Mouse (Mus musculus) hindbrain, embryonic 12.5 days (tissue): ENCODE measurements at regions not wholly inside any gene's neighbourhood (a gene's known extent, or its start where the extent isn't known, plus 50 kb on each side); places are given as distances from the start of the nearest gene placed in this dataset.
"Not testable (repeated sequence)": the region's sequence is repeated elsewhere in the genome, so short reads cannot be mapped to it uniquely, and the experiment has no call there.

ENCODE experiments used
- ATAC-seq: fragments of 200-750 bp; cut with Nextera tagmentation; 2 replicates; pipeline ENCODE4 v1.8.0; 2017; ENCODE audit warnings: moderate TSS enrichment; ENCODE audit not compliant: low FRiP score
- H3K27ac ChIP-seq: fragments of 300-500 bp; sonication (generic); 2 replicates; pipeline ENCODE4 v1.5.1; 2016; ENCODE audit warnings: mild to moderate bottlenecking
- H3K27me3 ChIP-seq: fragments of 300-500 bp; sonication (generic); 2 replicates; pipeline ENCODE4 v1.6.1; 2016; ENCODE audit warnings: mild to moderate bottlenecking
- H3K36me3 ChIP-seq: fragments of 300-500 bp; sonication (generic); 2 replicates; pipeline ENCODE4 v1.6.1; 2016; ENCODE audit warnings: mild to moderate bottlenecking
- H3K4me1 ChIP-seq: fragments of 300-500 bp; sonication (generic); 2 replicates; pipeline ENCODE4 v1.6.1; 2016
- H3K4me2 ChIP-seq: fragments of 300-500 bp; sonication (generic); replicated peaks from 2 replicates; pipeline ENCODE4 v1.6.1; 2016; ENCODE audit warnings: mild to moderate bottlenecking
- H3K4me3 ChIP-seq: fragments of 300-500 bp; sonication (generic); 2 replicates; pipeline ENCODE4 v1.5.1; 2016; ENCODE audit warnings: mild to moderate bottlenecking
- H3K9ac ChIP-seq: fragments of 300-500 bp; sonication (generic); 2 replicates; pipeline ENCODE4 v1.6.1; 2016; ENCODE audit warnings: mild to moderate bottlenecking, moderate library complexity
- H3K9me3 ChIP-seq: fragments of 300-500 bp; sonication (generic); replicated peaks from 2 replicates; pipeline ENCODE4 v1.6.1; 2016; ENCODE audit warnings: mild to moderate bottlenecking
- WGBS: fragments of 180-500 bp; shearing (Covaris S2); methylation state at CpG from one replicate; pipeline ENCODE4 v1.1.7; 2016; 5-methylcytosine and 5-hydroxymethylcytosine counted together

- H3K4me2 ChIP-seq, ATAC-seq, H3K27ac ChIP-seq, H3K4me1 ChIP-seq, H3K27me3 ChIP-seq, H3K4me3 ChIP-seq, H3K9me3 ChIP-seq, H3K9ac ChIP-seq, H3K36me3 ChIP-seq: not testable (repeated sequence)
- 76% methylated on average over 6 of the region's 7 CpGs for WGBS
Measured at GRCm38 (mm10) chr3:78949385-78949784, 336.9 kb downstream of the Rapgef2 start.

DNA sequence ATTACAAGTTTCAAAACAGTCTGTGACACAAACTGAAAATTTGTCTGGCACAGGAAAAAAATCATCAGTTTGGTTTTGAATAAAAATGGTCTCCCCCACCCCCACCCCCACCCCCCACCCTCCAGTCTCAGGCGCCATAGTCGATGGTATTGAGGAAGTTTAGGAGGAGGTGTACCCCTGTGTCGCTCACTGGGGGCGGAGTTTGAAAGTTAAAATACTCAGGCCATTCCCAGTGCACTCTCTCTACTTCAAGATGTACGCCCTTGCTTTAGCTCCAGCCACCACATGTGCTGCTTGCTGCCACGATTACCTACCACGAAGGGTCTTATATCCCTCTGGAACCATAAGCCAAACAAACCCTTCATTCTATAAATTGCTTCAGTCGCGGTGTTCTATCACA is 337.6 kb downstream of the Rapgef2 start:
- no peaks in the 10 kb centered on the region for H3K4me1 ChIP-seq
- 90% methylated on average over 9 of the region's 9 CpGs for WGBS
- no peaks in the 10 kb centered on the region for H3K36me3 ChIP-seq
- H3K27ac ChIP-seq: no peak overlapping the region
- H3K4me2 ChIP-seq: no peak overlapping the region
- no peak overlapping the region for H3K4me3 ChIP-seq
- no peaks in the 10 kb centered on the region for H3K27me3 ChIP-seq
- no peak overlapping the region for H3K9ac ChIP-seq
- H3K9me3 ChIP-seq: no peaks in the 10 kb centered on the region
- no peak for ATAC-seq

GRCm38 (mm10) chr3:78948171-78948570 is 338.1 kb downstream of the Rapgef2 start:
- Histone ChIP-seq H3K27me3 (no peaks in the 10 kb centered on the region), H3K9ac (no peak overlapping the region), H3K27ac (no peak overlapping the region), H3K4me3 (no peak overlapping the region), H3K4me1 (no peaks in the 10 kb centered on the region), H3K4me2 (no peak overlapping the region), H3K36me3 (no peaks in the 10 kb centered on the region), H3K9me3 (no peaks in the 10 kb centered on the region)
- WGBS: 35% methylated on average over 8 of the region's 8 CpGs
- no peak for ATAC-seq

DNA sequence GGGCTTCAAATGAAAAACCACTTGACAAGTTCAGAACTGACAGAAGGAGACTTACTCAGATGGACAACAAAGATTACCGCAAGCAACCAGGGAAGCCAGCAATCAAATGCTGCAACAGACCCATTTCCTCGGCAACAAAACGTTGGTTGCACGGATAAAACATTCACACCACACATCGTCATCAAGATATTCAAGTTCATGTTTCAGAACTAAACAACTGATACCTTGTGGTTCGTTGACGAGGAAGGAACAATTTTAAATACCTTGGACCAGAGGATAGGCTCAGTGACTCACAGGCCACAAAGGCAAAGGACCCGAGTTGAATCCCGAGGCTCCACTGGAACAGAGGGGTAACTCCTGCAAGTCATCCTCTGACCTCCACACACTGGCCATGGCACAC is 339.1 kb downstream of the Rapgef2 start:
- H3K9ac ChIP-seq: no peak overlapping the region
- H3K27me3 ChIP-seq: no peaks in the 10 kb centered on the region
- no peak overlapping the region for H3K27ac ChIP-seq
- no peaks in the 10 kb centered on the region for H3K9me3 ChIP-seq
- no peak overlapping the region for H3K4me3 ChIP-seq
- ATAC-seq: no peak
- 88% methylated on average over 9 of the region's 9 CpGs for WGBS
- no peaks in the 10 kb centered on the region for H3K4me1 ChIP-seq
- no peaks in the 10 kb centered on the region for H3K36me3 ChIP-seq
- no peak overlapping the region for H3K4me2 ChIP-seq

- WGBS: 70% methylated on average over 8 of the region's 8 CpGs
- Histone ChIP-seq H3K4me1 (no peaks in the 10 kb centered on the region), H3K4me3 (no peak overlapping the region), H3K9me3 (no peaks in the 10 kb centered on the region), H3K27me3 (no peaks in the 10 kb centered on the region), H3K9ac (no peak overlapping the region), H3K36me3 (no peaks in the 10 kb centered on the region), H3K27ac (no peak overlapping the region), H3K4me2 (no peak overlapping the region)
- ATAC-seq: no peak
Measured at GRCm38 (mm10) chr3:78944185-78944584, 342.1 kb downstream of the Rapgef2 start.

GRCm38 (mm10) chr3:78932975-78933374 is 353.3 kb downstream of the Rapgef2 start:
- no peaks in the 10 kb centered on the region for H3K4me1 ChIP-seq
- H3K4me2 ChIP-seq: no peak overlapping the region
- no peak overlapping the region for H3K4me3 ChIP-seq
- no peak for ATAC-seq
- no peak overlapping the region for H3K9ac ChIP-seq
- no peaks in the 10 kb centered on the region for H3K27me3 ChIP-seq
- H3K36me3 ChIP-seq: no peaks in the 10 kb centered on the region
- 75% methylated on average over 3 of the region's 3 CpGs for WGBS
- H3K9me3 ChIP-seq: no peaks in the 10 kb centered on the region
- H3K27ac ChIP-seq: no peak overlapping the region

DNA sequence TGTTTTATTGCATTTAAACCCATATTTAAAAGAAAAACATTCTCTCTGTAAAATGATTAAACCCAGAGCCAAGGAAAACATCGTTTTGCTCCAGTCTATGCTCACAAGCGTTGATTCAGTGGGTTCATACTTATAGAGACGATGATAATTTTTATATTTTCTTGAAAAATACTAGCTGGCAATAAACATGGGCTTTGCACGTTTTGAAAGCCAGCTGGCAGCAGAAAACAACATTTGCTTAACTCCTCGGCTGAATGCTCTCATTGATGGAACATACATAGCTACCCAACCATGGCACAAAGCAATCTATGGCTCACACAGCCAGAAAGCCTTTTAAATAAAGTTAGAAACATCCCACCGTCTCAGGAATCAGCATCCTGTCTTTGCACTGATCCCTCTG is 366.5 kb downstream of the Rapgef2 start:
- Histone ChIP-seq H3K4me3 (no peak overlapping the region), H3K27ac (no peak overlapping the region), H3K27me3 (no peaks in the 10 kb centered on the region), H3K9ac (no peak overlapping the region), H3K4me1 (peaks cover 3% of the 10 kb centered on the region; the same call in 1 of the 2 replicates), H3K4me2 (peak overlapping the region; percentile 48; the same call in 1 of the 2 replicates), H3K36me3 (no peaks in the 10 kb centered on the region), H3K9me3 (no peaks in the 10 kb centered on the region)
- 53% methylated on average over 6 of the region's 6 CpGs for WGBS
- no peak for ATAC-seq

GRCm38 (mm10) chr3:78919407-78919806 is 366.9 kb downstream of the Rapgef2 start:
- Histone ChIP-seq H3K27ac (no peak overlapping the region), H3K27me3 (no peaks in the 10 kb centered on the region), H3K4me1 (peaks cover 3% of the 10 kb centered on the region; the same call in 1 of the 2 replicates), H3K36me3 (no peaks in the 10 kb centered on the region), H3K4me2 (peak overlapping the region; percentile 48), H3K4me3 (peak overlapping the region; percentile 23), H3K9ac (no peak overlapping the region), H3K9me3 (no peaks in the 10 kb centered on the region)
- 20% methylated on average over 12 of the region's 12 CpGs for WGBS
- ATAC-seq: peak; percentile 61

DNA sequence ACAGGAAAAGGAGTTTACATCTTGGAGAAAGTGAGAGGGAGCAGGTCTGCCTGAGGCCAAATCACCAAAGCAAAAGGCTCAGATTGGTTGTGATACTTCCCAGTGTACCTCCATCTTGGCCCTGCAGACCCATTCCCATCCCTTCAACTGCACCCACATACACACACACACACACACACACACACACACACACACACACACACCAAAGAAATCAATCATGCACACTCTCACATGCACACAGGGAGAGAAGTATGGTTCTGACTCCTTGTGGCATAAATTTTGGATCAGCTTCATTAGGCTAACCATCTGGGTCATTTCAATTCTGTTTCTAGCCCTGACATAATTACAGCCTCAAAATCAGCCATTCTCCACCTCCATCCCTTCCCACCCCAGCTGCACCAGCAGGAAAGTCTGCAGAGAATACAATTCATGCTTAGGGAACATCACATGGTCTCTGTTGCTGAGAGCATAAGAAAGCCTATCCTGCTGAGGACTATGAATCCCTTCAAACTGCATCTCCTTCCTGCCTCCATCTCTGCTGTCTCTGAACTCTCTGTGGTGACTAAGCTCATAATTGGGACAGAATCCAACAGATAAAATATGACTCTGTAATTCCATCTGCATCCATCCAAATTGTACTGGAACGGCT is 378.0 kb downstream of the Rapgef2 start:
- H3K9me3 ChIP-seq: no peaks in the 10 kb centered on the region
- H3K4me2 ChIP-seq: no peak overlapping the region
- 84% methylated on average over 1 of the region's 1 CpGs for WGBS
- no peaks in the 10 kb centered on the region for H3K27me3 ChIP-seq
- H3K4me3 ChIP-seq: no peak overlapping the region
- ATAC-seq: peak; percentile 67
- no peaks in the 10 kb centered on the region for H3K4me1 ChIP-seq
- H3K27ac ChIP-seq: no peak overlapping the region
- H3K36me3 ChIP-seq: no peaks in the 10 kb centered on the region
- H3K9ac ChIP-seq: no peak overlapping the region

GRCm38 (mm10) chr3:78907778-78908177 is 378.5 kb downstream of the Rapgef2 start:
- WGBS: 80% methylated on average over 7 of the region's 7 CpGs
- Histone ChIP-seq H3K4me1 (no peaks in the 10 kb centered on the region), H3K27ac (no peak overlapping the region), H3K4me2 (no peak overlapping the region), H3K4me3 (no peak overlapping the region), H3K36me3 (no peaks in the 10 kb centered on the region), H3K27me3 (no peaks in the 10 kb centered on the region), H3K9me3 (no peaks in the 10 kb centered on the region), H3K9ac (no peak overlapping the region)
- ATAC-seq: no peak

DNA sequence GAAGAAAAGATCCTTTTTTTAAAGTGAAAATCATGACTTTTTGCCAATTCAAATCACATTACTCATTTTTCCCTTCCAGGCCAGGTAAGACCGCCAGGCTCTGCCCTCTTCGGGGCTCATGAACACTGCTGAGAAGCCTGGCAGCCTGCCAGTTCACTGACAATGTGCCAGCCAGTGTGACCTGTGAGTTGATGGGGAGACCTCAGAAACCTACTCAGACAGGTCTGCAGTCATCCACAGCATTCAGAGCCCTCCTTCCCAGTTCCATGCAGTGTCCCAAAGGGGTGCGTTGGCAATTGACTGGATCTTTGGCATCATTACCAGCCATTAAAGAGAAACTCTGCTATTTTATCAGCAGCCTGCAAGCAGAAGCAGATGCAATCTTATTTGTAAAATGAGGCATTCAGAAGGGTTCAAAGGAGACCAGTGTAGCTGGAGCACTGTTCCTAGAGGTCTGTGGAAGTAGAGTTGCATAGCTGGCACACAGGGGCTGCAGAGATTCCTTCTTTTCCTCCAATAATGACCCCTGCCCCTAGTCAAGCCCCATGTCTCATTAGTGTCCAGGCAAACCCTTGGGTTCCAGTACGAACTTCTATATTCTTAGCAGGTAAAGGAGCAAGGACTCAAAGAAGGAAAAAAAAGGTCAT is 384.4 kb downstream of the Rapgef2 start:
- H3K4me1 ChIP-seq: peaks cover 16% of the 10 kb centered on the region
- 38% methylated on average over 4 of the region's 4 CpGs for WGBS
- H3K9ac ChIP-seq: no peak overlapping the region
- peak; percentile 67 for ATAC-seq
- no peak overlapping the region for H3K4me2 ChIP-seq
- peak overlapping the region; percentile 44; the same call in 1 of the 2 replicates for H3K27ac ChIP-seq
- no peak overlapping the region for H3K4me3 ChIP-seq
- H3K9me3 ChIP-seq: no peaks in the 10 kb centered on the region
- H3K27me3 ChIP-seq: no peaks in the 10 kb centered on the region
- no peaks in the 10 kb centered on the region for H3K36me3 ChIP-seq

DNA sequence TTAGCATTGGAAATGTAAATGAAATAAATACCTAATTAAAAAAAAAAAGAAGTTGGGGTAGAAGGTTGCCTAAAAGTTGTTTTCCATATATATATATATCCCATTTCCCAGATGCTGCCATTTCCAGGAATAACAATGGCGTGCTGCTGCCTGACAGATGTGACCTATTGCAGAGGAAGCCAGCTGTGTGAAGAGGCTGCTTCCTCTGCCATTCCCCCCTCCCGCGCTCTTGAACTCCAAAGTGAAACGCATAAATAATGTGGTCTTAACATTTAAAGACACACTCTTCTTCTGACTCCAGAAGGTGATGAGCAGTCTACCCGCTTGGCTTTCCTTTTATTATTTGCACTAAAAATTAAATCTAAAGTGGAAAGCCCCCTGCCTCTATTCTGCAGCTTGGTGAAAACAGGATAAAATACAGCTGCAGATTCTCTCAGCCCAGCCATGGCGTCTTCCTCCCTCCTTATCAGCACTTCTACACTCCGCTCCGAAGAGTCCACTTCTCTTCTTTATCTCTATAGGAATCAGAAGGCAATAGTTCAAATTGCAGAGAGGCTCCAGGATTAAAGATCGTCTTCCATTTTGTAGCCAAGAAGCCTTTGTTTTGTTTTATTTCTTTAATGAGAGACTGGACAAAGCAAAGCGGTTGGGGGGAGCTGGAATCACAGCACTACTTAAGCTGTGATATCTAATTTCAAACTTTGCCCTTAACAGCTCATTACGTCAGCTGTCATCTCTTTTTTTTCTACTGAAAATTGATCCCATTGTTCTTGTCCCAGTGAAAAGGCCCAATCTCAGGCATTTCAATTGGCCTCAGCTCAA is 385.1 kb downstream of the Rapgef2 start:
- H3K27me3 ChIP-seq: no peaks in the 10 kb centered on the region
- 30% methylated on average over 11 of the region's 11 CpGs for WGBS
- no peak overlapping the region for H3K4me3 ChIP-seq
- H3K9me3 ChIP-seq: no peaks in the 10 kb centered on the region
- H3K4me2 ChIP-seq: peak overlapping the region; percentile 23
- ATAC-seq: no peak; the same call in 1 of the 2 replicates
- no peak overlapping the region for H3K9ac ChIP-seq
- no peaks in the 10 kb centered on the region for H3K36me3 ChIP-seq
- H3K27ac ChIP-seq: peak overlapping the region; percentile 44; the same call in 1 of the 2 replicates
- H3K4me1 ChIP-seq: peaks cover 16% of the 10 kb centered on the region
